Mouse (Mus musculus) bone marrow, adult 2 months (tissue): Measurements from ENCODE around the gene Myo3b.

Experiments
- CTCF ChIP-seq: fragments of 200-500 bp; IDR thresholded peaks from 2 replicates; pipeline ENCODE4 v1.5.1; 2011; ENCODE audit warnings: low read length, control low read depth; ENCODE audit not compliant: control insufficient read depth, insufficient read depth
- POLR2A ChIP-seq: fragments of 200-500 bp; IDR thresholded peaks from 2 replicates; pipeline ENCODE4 v1.6.1; 2011; ENCODE audit warnings: low read depth, mild to moderate bottlenecking, control low read depth, low read length, borderline replicate concordance; ENCODE audit not compliant: control insufficient read depth

- no peak for TF ChIP-seq CTCF
- no peak for TF ChIP-seq POLR2A
These were observed 138.1 kb downstream of the Myo3b start for GRCm38 (mm10) chr2:70176823-70177708.
